ENCODE assay signal across 12 mouse cellular contexts in the genomic region with DNA sequence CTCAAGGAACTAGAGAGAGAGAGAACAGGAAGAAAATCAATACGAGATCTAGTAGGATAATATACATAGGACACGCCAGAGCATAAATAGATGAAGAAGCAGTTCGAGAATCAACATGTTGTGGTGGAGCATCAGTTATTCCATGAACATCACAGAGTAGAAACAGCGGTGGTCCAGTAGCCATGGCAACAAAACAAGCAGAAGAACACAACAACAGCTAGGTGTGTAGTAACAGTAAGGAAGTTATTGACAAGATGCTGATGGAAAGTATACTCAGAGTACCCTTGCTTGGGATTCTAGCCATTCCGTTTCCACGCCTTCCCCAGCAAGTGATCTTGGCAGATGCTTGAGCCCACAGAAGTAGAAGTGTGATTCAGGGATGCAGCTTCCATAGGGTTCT.
"Had no signal": no experiment of that assay in that cellular context is flagged by ENCODE, and none has a peak within 500 bp of the region (broad histone marks: within the 10 kb centered on the region; RNA-seq: fewer than 3 reads in every experiment).

No protein-coding gene starts in this region.

- DNase-seq: kidney, adult 8-10 months; kidney, postnatal 14 days; kidney, postnatal 4 days; liver, embryonic 13.5 days; lung, adult 2 months; lung, postnatal 14 days; lung, postnatal 4 days; midbrain, embryonic 14.5 days; retina, postnatal 1 day; right cerebral cortex, postnatal 25 days; spleen, adult 18-20 months; thymus, postnatal 25 days had no signal
